Mouse (Mus musculus) myocyte (in vitro differentiated cells): Measurements from ENCODE around the gene Ppm1n.

Experiments used
- MYOD1 ChIP-seq, 3 experiments: IDR thresholded peaks; one replicate each; pipeline ENCODE4 v1.6.1; 2011; ENCODE audit warnings: control low read depth in 2 of 3, low read depth in 2 of 3, mild to moderate bottlenecking in 2 of 3, moderate library complexity in 1 of 3; ENCODE audit not compliant: insufficient read length in 2 of 3, control insufficient read depth in 1 of 3
- POLR2A ChIP-seq: IDR thresholded peaks from one replicate; pipeline ENCODE4 v1.6.1; 2011; ENCODE audit warnings: low read depth, mild to moderate bottlenecking, control low read depth, moderate library complexity; ENCODE audit not compliant: insufficient read length
- POLR2AphosphoS2 ChIP-seq: IDR thresholded peaks from one replicate; pipeline ENCODE4 v1.6.1; 2011; ENCODE audit warnings: low read depth, control low read depth; ENCODE audit not compliant: insufficient read length

GRCm38 (mm10) chr7:19304501-19305412, 24.9 kb upstream of the Ppm1n start:
- TF ChIP-seq POLR2A (no peak), POLR2AphosphoS2 (no peak), MYOD1 (IDR thresholded peaks at IDR 0.05; ENCODE audit: control insufficient read depth in 1 of 3, insufficient read length in 2 of 3, low read depth in 2 of 3) (no peak)
